8 mouse cellular contexts compared by ENCODE assay signal in genomic region chr14:26969856-26970407, GRCm38 (mm10). TPM values are rescaled to one million over a fixed set of nuclear protein-coding genes. Genes with fewer than 3 reads are reported as not detected.
DNase-seq lines count a peak whose midpoint lies in the region; ATAC-seq and TF ChIP-seq lines count a peak whose summit lies in the region.

No protein-coding gene starts in this region.

- peak overlapping the region; percentile 80 for H3K27ac ChIP-seq in spleen, adult 2 months (ENCODE audit: insufficient read depth, low read length)
- peak overlapping the region; percentile 85 for H3K27ac ChIP-seq in forebrain, embryonic 16.5 days (ENCODE audit: low read length)
- peak overlapping the region; percentile 74 for H3K27ac ChIP-seq in intestine, embryonic 16.5 days (ENCODE audit: low read length)
- H3K27ac ChIP-seq in limb, embryonic 15.5 days = peak overlapping the region; percentile 92
- H3K27ac ChIP-seq in midbrain, postnatal 0 days (ENCODE audit: low read depth, low read length) = peak overlapping the region; percentile 94
- H3K27ac ChIP-seq in thymus, adult 2 months (ENCODE audit: control insufficient read depth, insufficient read depth, low read length) = peak overlapping the region; percentile 20; the same call in 1 of the 2 replicates

- H3K36me3 ChIP-seq in spleen, adult 2 months (ENCODE audit: control insufficient read depth, insufficient read depth, low read length) = no peaks in the 10 kb centered on the region
- H3K36me3 ChIP-seq in forebrain, embryonic 16.5 days (ENCODE audit: control insufficient read depth, insufficient read depth) = no peaks in the 10 kb centered on the region
- no peaks in the 10 kb centered on the region for H3K36me3 ChIP-seq in intestine, embryonic 16.5 days (ENCODE audit: control insufficient read depth, insufficient read depth, low read length)
- H3K36me3 ChIP-seq in limb, embryonic 15.5 days = no peaks in the 10 kb centered on the region
- no peaks in the 10 kb centered on the region for H3K36me3 ChIP-seq in midbrain, postnatal 0 days (ENCODE audit: insufficient read depth, low read length)
- H3K36me3 ChIP-seq in thymus, adult 2 months (ENCODE audit: control insufficient read depth, insufficient read depth, low read length) = no peaks in the 10 kb centered on the region

- peak overlapping the region; percentile 94 for H3K9ac ChIP-seq in forebrain, embryonic 16.5 days (replicated peaks; ENCODE audit: low read depth, low read length)
- H3K9ac ChIP-seq in intestine, embryonic 16.5 days (ENCODE audit: low read depth, low read length) = peak overlapping the region; percentile 83
- peak overlapping the region; percentile 81 for H3K9ac ChIP-seq in limb, embryonic 15.5 days
- peak overlapping the region; percentile 94 for H3K9ac ChIP-seq in midbrain, postnatal 0 days (replicated peaks; ENCODE audit: low read length, poor library complexity, severe bottlenecking)

- no peak for TF ChIP-seq POLR2A in spleen, adult 2 months (IDR thresholded peaks at IDR 0.05; ENCODE audit: low read depth, low read length)
- no peak for TF ChIP-seq POLR2A in thymus, adult 2 months (IDR thresholded peaks at IDR 0.05; ENCODE audit: control insufficient read depth, extremely low read depth, insufficient read depth, low read length, poor library complexity)

- no peaks in the 10 kb centered on the region for H3K9me3 ChIP-seq in forebrain, embryonic 16.5 days (ENCODE audit: control insufficient read depth, low read length)
- H3K9me3 ChIP-seq in intestine, embryonic 16.5 days (ENCODE audit: control insufficient read depth, low read length) = no peaks in the 10 kb centered on the region
- no peaks in the 10 kb centered on the region for H3K9me3 ChIP-seq in limb, embryonic 15.5 days
- H3K9me3 ChIP-seq in midbrain, postnatal 0 days (ENCODE audit: low read length) = no peaks in the 10 kb centered on the region

- no peaks in the 10 kb centered on the region; the same call in 1 of the 2 replicates for H3K4me1 ChIP-seq in spleen, adult 2 months (ENCODE audit: control insufficient read depth, insufficient read depth, insufficient read length)
- H3K4me1 ChIP-seq in forebrain, embryonic 16.5 days (replicated peaks; ENCODE audit: control insufficient read depth, insufficient read depth, low read length) = peaks cover 11% of the 10 kb centered on the region
- peaks cover 8% of the 10 kb centered on the region for H3K4me1 ChIP-seq in intestine, embryonic 16.5 days (ENCODE audit: control insufficient read depth, insufficient read depth, low read length)
- H3K4me1 ChIP-seq in limb, embryonic 15.5 days = 0 out of 2 replicates have a peak, but pooled peaks cover 7% of the 10 kb centered on the region
- peaks cover 10% of the 10 kb centered on the region; the same call in 1 of the 2 replicates for H3K4me1 ChIP-seq in midbrain, postnatal 0 days (ENCODE audit: insufficient read depth, low read length)
- H3K4me1 ChIP-seq in thymus, adult 2 months (replicated peaks; ENCODE audit: control insufficient read depth, insufficient read depth, low read length) = peaks cover 3% of the 10 kb centered on the region

- H3K4me3 ChIP-seq in spleen, adult 2 months (ENCODE audit: extremely low read depth, insufficient read depth, insufficient read length) = peak overlapping the region; percentile 90
- peak overlapping the region; percentile 93 for H3K4me3 ChIP-seq in forebrain, embryonic 16.5 days (replicated peaks; ENCODE audit: low read length)
- peak overlapping the region; percentile 78 for H3K4me3 ChIP-seq in intestine, embryonic 16.5 days (ENCODE audit: low read length)
- peak overlapping the region; percentile 90 for H3K4me3 ChIP-seq in limb, embryonic 15.5 days
- peak overlapping the region; percentile 96 for H3K4me3 ChIP-seq in midbrain, postnatal 0 days (ENCODE audit: low read depth, low read length)
- peak overlapping the region; percentile 79 for H3K4me3 ChIP-seq in thymus, adult 2 months (ENCODE audit: control insufficient read depth, insufficient read depth, low read length)

- peak overlapping the region; percentile 68 for H3K4me2 ChIP-seq in forebrain, embryonic 16.5 days (ENCODE audit: low read length)
- H3K4me2 ChIP-seq in intestine, embryonic 16.5 days (ENCODE audit: low read depth, low read length) = peak overlapping the region; percentile 68
- peak overlapping the region; percentile 45 for H3K4me2 ChIP-seq in limb, embryonic 15.5 days
- H3K4me2 ChIP-seq in midbrain, postnatal 0 days (ENCODE audit: low read depth, low read length, poor library complexity, severe bottlenecking) = peak overlapping the region; percentile 56

- H3K27me3 ChIP-seq in spleen, adult 2 months (ENCODE audit: control insufficient read depth, insufficient read depth, low read length) = no peaks in the 10 kb centered on the region
- H3K27me3 ChIP-seq in forebrain, embryonic 16.5 days (replicated peaks; ENCODE audit: control insufficient read depth, insufficient read depth, low read length) = no peaks in the 10 kb centered on the region
- no peaks in the 10 kb centered on the region for H3K27me3 ChIP-seq in intestine, embryonic 16.5 days (replicated peaks; ENCODE audit: control insufficient read depth, insufficient read depth, low read length)
- H3K27me3 ChIP-seq in limb, embryonic 15.5 days = no peaks in the 10 kb centered on the region
- H3K27me3 ChIP-seq in midbrain, postnatal 0 days (ENCODE audit: insufficient read depth, low read length) = no peaks in the 10 kb centered on the region
- no peaks in the 10 kb centered on the region for H3K27me3 ChIP-seq in thymus, adult 2 months (ENCODE audit: control insufficient read depth, insufficient read depth, low read length)

- peak; percentile 82 for ATAC-seq in forebrain, embryonic 16.5 days
- peak; percentile 88 for ATAC-seq in intestine, embryonic 16.5 days
- ATAC-seq in limb, embryonic 15.5 days (ENCODE audit: insufficient number of reproducible peaks, low FRiP score, low TSS enrichment, low read depth) = peak; percentile 7; the same call in 1 of the 2 replicates
- peak; percentile 86 for ATAC-seq in midbrain, postnatal 0 days (ENCODE audit: low FRiP score)

- WGBS in spleen, adult 2 months = under 1% methylated on average over 62 of the region's 62 CpGs
- under 1% methylated on average over 53 of the region's 62 CpGs for WGBS in forebrain, embryonic 16.5 days
- under 1% methylated on average over 62 of the region's 62 CpGs for WGBS in intestine, embryonic 16.5 days
- under 1% methylated on average over 62 of the region's 62 CpGs for WGBS in limb, embryonic 15.5 days
- WGBS in midbrain, postnatal 0 days = under 1% methylated on average over 58 of the region's 62 CpGs
- under 1% methylated on average over 62 of the region's 62 CpGs for WGBS in thymus, adult 2 months

- DNase-seq in spleen, adult 2 months (ENCODE audit: low read depth in 1 of 2, low spot score in 2 of 2) = peak; percentile 46 to 48
- DNase-seq in spleen, adult 12 weeks (ENCODE audit: low spot score) = no peak
- peak; percentile 78 for DNase-seq in cerebellum, adult 18-20 months
- DNase-seq in midbrain, postnatal 0 days (ENCODE audit: low spot score) = peak; percentile 81
- peak; percentile 64 for DNase-seq in thymus, adult 2 months

- TF ChIP-seq CTCF in spleen, adult 2 months (IDR thresholded peaks at IDR 0.05; ENCODE audit: extremely low read depth, insufficient read depth, insufficient read length, insufficient replicate concordance) = no peak; the same call in 1 of the 2 replicates
- no peak for TF ChIP-seq CTCF in midbrain, postnatal 0 days (IDR thresholded peaks at IDR 0.05)
- TF ChIP-seq CTCF in thymus, adult 2 months (IDR thresholded peaks at IDR 0.05; ENCODE audit: borderline replicate concordance, control insufficient read depth, extremely low read depth, insufficient read depth, low read length, poor library complexity) = peak; percentile 79

RNA-seq across cellular contexts. Expression of gene Appl1, which starts 1.1 kb away (rescaled TPM):
- polyA plus RNA-seq in spleen, adult 2 months (2012; rRNA removed) = 2.5 and 2.7 TPM in 2 replicates
- polyA plus RNA-seq in forebrain, embryonic 16.5 days (2015; fragmentation: Nextera tagmentation; extraction: Ambion mirVana) = 65.3 and 70.1 TPM in 2 replicates
- 20.6 and 21.0 TPM in 2 replicates for polyA plus RNA-seq in intestine, embryonic 16.5 days (2015; fragmentation: Nextera tagmentation; extraction: Ambion mirVana)
- polyA plus RNA-seq in limb, embryonic 15.5 days (2015; fragmentation: Nextera tagmentation; extraction: Ambion mirVana) = 44.1 and 58.6 TPM in 2 replicates
- total RNA-seq in midbrain, postnatal 0 days (2014; rRNA removed) = 43.7 and 68.2 TPM in 2 replicates
- 51.9 and 65.8 TPM in 2 replicates for polyA plus RNA-seq in midbrain, postnatal 0 days (2015; fragmentation: Nextera tagmentation; extraction: Ambion mirVana)
- 10.4 and 10.7 TPM in 2 replicates for polyA plus RNA-seq in thymus, adult 2 months (2012; rRNA removed)

RNA-seq across cellular contexts. Expression of gene Hesx1, which starts 24.3 kb away (rescaled TPM):
- polyA plus RNA-seq in spleen, adult 2 months (2012; rRNA removed) = 0.09 TPM in 1 of 2 replicates, not detected in the other
- not detected in 2 replicates for polyA plus RNA-seq in forebrain, embryonic 16.5 days (2015; fragmentation: Nextera tagmentation; extraction: Ambion mirVana)
- polyA plus RNA-seq in intestine, embryonic 16.5 days (2015; fragmentation: Nextera tagmentation; extraction: Ambion mirVana) = 0.23 and 0.42 TPM in 2 replicates
- 0.24 TPM in 1 of 2 replicates, not detected in the other for polyA plus RNA-seq in limb, embryonic 15.5 days (2015; fragmentation: Nextera tagmentation; extraction: Ambion mirVana)
- 0.88 TPM in 1 of 2 replicates, not detected in the other for total RNA-seq in midbrain, postnatal 0 days (2014; rRNA removed)
- 0.16 and 0.40 TPM in 2 replicates for polyA plus RNA-seq in midbrain, postnatal 0 days (2015; fragmentation: Nextera tagmentation; extraction: Ambion mirVana)
- not detected in 2 replicates for polyA plus RNA-seq in thymus, adult 2 months (2012; rRNA removed)

Comparison
In these comparisons a context has a peak if more than half of its experiments do, and no peak if none do; other contexts are left out.
1. H3K27ac ChIP-seq: peak in every context shown above with its lines; median percentile 94 in midbrain, postnatal 0 days; 92 in limb, embryonic 15.5 days; 85 in forebrain, embryonic 16.5 days; 80 in spleen, adult 2 months; 74 in intestine, embryonic 16.5 days; 20 in thymus, adult 2 months.
2. ATAC-seq: peak in every context shown above with its lines; median percentile 88 in intestine, embryonic 16.5 days; 86 in midbrain, postnatal 0 days; 82 in forebrain, embryonic 16.5 days; 7 in limb, embryonic 15.5 days.